Mouse (Mus musculus): ENCODE measurements at regions not wholly inside any gene's neighbourhood (a gene's known extent, or its start where the extent isn't known, plus 50 kb on each side); places are given as distances from the start of the nearest gene placed in this dataset.

DNA sequence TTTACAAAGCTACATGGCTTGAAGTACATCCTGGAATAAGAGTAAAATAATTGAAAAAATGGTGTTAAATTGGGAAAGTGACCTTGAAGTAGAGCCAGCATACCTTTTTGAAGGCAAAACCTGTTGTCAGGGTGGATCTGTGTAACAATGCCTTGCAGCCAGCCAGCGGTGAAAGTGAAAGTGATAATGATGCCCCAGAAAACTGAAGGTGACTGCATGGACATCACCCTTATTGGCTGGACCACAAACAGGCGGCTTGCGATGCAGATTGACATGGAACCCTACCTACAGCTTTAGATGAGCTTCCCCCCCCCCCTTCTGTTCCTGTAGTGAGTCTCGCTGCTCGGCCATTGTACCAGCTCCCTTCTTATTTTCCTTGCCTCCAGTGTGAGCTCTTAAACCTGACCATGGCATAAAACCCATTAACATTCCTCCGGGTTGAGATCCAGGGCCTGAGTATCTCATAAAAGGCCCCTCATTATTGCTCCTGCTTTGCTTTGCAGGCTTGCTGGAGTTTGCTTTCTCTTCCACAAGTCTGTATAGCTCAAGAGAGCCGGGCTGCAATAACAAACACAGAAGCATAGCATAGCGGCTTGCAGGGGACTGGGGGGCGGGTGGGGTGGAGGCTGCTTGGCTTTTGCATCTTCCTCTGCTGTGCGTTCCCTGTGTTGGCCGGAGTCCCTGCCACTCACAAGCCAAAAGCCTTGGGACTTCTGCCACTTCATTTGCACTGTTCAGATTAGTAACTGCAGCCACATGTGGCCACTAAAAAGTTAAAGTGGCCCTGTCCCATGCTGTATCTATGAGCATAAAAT is 292.1 kb downstream of the Plpp3 start:
- intact Hi-C loops (cut with DNase I) = loop anchor here (5.0 kb wide), 1 partner anchor 122 kb away; no protein-coding TSS in a partner anchor
- peak; percentile 23 to 52 for DNase-seq

DNA sequence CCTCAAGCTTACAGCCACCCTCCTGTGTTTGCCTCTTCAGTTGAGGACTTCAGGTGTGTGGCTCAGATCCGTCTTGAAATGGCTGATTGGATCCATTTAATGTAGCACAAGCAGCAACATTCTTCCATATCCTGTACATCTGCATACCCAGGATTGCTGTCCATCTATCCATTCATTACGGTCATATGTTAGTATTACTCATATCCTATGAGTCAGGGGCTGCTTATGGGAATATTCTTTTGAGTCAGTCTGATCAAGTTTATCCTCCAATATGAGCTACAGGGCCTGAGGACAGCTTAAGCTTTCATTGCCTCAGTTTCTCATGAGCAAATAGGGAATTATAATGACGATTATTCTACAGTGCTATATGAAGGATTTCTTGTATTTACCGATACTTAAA is 293.7 kb downstream of the Plpp3 start:
- intact Hi-C loops (cut with DNase I) = no loop called here
- DNase-seq = no peak

DNA sequence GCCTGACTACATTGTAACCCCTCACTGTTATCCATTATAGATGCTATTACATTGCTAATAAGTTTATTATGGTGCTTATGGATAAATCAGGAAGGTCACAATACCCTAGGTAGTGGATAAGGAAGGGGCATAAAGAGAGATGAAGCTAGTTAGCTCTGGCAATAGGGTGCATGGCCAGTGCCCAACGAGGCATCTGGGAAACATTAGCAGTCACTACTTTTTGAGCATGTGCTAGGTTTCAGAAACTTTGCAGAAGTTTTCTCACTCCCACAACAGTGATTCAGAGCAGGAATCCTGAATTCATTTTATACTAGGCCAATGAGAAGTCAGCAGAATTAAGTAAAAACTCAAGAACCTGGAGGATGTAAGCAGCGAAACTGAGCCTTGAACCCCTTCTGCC is 294.7 kb downstream of the Plpp3 start:
- no peak for DNase-seq
- intact Hi-C loops (cut with DNase I) = no loop called here

DNA sequence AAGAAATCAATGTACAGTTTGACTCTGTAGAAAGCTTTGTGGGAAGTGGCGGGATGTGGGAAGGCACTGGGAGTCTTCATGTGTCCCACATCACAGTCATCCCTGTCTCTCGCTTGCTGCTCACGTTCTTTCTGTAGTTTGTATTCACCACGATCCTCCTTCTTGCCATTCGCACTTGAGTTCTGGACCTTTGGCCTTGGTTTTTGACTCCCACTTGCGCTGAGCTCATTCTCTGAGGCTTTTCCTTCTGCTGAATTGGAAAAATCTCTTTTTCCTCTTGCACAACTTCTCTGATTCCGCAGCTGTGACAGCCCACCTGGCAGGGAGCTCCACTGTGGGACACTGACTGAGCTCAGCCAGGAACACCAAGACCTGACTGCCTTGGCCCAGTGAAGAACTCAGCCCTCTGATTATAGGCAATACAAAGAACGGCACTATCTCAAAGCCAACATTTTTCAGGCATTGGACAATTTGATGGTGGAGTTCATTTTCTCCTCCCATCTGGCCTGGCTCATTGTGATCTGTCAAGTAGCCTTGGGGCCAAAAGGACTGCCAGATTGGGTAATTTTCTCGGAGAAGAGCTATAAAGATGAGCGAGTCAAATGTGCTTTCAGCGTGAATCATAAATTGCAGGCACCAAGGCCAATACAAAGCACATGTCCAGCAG is 299.9 kb downstream of the Plpp3 start:
- intact Hi-C loops (cut with DNase I) = loop anchor here (5.0 kb wide), 1 partner anchor 60 kb away; no protein-coding TSS in a partner anchor

DNA sequence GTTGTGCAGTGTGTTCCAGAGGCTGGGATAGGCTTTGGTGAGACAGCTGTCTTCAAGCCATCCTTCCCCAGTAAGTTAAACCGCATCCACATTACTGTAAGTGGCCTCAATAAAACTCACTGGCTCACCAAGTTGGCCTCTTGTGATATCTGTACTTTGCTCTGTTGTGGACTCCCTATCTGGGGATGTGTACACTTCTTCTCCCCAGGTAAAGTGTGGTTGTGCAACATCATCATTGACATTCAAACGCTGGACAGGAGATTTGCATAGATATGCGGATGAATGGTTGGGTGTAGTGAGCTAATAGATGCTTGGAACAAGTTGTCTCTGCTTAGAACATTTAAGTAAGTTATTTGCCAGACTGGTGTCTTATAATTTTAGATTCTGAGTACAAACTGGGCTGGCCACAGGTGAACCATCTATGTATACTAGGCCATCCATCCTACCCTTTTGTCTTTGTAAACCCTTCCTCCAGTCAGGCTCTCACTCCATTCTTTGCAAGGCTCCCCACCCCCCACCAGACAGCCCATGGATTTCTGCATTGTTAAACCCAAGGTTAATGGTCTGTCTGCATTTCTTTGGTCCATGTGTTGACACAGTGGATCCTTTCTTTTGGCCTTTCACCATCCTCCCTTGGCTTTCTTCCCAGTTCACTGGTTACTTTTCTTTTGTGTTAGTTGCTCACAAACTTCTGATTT is 303.0 kb downstream of the Plpp3 start:
- intact Hi-C loops (cut with DNase I) = loop anchor here (5.0 kb wide), 1 partner anchor 63 kb away; no protein-coding TSS in a partner anchor

More for the DNA sequence above, 299.9 kb downstream of the Plpp3 start:
- DNase-seq = peak; percentile 55 to 59

DNA sequence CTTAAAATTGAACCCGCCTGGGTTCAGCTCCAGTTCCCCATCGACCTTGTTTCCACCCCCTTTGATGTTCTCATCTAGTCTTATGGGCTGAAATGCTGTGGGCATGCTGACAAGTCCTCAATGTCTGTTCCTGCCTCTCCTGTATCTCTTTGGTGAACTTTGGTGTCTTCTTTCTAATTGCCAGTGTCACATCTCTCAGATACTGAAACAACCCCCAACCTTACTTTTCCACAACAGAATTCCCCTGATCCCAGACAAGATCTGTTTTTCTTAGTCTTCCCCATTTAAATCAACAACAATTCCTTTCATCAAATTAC is 303.5 kb downstream of the Plpp3 start:
- intact Hi-C loops (cut with DNase I) = no loop called here
- no peak for DNase-seq

More for the DNA sequence above, 303.0 kb downstream of the Plpp3 start:
- DNase-seq = no peak

DNA sequence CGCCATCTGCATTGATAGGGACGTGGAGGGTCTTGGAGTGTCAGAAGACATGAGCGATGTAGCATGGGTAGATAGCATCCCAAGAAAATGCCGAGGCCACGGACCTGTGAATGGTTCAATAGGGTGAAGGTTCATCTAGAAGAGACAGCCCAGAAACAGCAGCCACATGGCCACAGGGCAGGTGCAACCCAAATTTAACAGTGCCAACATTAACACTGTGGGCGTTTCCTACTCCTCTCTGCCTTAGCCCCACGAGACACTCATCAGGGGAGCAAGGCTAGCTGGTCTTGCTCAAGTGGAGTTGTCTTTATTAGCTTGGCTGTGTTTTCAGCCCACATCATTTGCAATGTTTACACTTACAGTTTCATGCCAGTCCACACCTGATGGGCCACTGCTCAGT is 310.7 kb downstream of the Plpp3 start:
- intact Hi-C loops (cut with DNase I) = no loop called here
- no peak for DNase-seq

DNA sequence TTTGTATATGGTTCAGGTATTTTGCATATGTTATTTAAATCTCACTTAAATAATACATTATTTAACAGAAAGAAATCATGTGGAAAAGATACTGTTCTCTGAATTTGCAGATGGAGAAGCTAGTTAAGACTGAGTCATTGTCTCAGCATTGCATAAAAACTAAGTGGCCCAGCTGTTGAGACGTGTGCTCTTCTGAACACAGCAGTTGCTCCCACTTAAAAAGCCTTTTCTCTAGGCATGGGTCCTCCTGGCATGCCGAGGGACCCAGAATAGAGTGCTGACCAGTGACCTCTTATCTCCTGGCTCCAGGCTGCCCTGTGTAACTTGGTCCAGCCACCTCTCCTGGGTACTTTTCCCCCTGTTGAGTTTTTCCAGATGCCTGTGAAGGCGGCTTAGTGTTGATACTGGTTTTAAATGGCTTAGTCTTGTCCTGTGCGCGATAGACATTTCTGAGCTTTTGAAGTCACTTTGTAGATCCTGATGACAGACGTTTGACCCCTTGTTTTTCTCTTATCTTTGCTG is 312.2 kb downstream of the Plpp3 start:
- intact Hi-C loops (cut with DNase I) = no loop called here
- DNase-seq = peak; percentile 13 to 19

DNA sequence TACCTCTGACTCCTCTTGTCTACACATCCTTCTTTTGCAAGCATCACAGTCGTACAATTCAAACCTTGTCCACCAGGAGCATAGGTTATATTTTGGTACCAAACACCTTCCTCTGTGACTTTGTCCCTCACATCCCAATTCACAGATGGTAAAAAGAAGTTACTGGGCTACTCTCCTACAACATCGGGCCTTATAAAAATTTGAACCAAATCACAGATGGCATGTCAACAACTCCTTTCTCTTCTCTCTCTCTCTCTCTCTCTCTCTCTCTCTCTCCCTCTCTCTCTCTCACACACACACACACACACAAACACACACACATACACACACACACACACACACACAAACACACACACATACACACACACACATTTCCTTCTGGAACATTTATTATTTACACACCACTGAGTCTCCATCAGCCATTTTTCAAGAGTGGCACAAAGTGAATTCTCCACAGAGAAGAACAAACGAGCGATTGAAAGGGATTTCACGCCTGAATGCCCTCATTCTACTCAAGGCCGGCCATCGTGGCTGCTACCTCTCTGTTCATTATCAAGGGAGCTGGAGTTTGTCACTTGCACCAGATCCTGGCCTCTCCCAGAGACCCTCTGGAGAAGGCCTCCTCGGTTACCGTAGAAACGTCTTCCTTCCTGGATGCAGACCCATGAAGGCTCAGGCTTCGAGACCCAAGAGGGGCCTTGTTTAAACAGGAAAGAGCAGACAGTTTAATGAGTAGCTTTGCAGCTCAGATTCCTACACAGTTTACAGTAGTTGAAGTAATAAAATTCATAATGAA is 314.7 kb upstream of the Gm12728 start:
- intact Hi-C loops (cut with DNase I) = no loop called here

DNA sequence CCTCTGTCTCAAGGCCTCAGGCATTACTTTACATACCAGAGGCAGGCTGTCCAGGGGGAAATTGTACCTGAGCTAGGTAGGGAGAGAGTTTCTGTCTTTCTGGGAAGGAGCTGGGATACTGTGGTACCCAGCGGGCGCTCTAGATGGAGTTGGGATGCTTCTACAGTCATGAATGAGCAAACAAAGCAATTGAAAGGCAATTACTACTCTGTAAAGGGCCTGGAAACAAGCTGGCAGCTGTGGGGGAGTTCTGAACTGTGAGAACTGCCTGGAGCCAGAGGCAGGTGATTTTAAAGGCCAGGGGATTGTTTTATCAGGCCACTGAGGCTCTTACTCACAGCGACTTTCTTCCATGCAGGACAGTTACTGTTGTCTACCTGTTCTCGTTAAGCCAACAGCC is 313.3 kb upstream of the Gm12728 start:
- DNase-seq = no peak
- intact Hi-C loops (cut with DNase I) = no loop called here

More for the DNA sequence above, 314.7 kb upstream of the Gm12728 start:
- no peak for DNase-seq

DNA sequence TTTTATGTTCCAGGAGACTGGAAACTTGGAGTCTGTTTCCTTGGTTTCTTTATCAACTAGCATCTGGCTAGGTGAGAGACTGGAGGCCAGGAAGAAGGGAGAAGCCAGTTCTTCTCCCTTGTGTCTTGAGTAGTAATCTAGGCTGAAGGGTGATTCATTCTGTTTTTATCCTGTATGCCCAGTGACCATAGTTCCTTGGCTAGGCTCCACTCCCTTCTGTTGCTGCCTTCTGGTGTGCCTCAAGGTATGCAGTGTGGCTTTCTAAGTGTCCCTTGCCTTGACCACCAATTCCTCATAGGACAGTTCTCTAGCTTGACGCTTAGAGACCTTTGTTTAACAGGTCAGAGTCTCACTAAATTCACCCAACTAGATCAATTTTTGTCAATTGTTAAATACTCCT is 303.3 kb upstream of the Gm12728 start:
- intact Hi-C loops (cut with DNase I) = no loop called here
- DNase-seq = no peak

DNA sequence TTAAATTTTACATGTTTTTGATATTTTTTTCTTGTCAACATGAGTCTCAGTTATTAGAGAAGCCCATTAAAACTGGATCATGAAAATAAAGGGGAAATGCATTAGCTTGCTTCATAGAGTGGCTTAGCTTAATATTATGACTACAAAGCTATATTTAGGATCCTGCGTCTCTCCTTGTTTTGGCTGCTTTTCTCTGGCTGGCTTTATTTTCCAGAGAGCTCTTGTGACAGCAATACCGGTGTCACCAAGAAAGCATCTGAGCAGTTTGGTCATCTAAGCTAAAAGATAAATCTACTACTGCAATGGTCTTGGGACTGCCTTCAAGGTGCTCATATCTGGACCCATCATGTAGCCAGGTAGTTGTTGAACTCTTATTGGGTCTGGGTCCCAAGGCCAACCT is 293.5 kb upstream of the Gm12728 start:
- DNase-seq = no peak
- intact Hi-C loops (cut with DNase I) = no loop called here

DNA sequence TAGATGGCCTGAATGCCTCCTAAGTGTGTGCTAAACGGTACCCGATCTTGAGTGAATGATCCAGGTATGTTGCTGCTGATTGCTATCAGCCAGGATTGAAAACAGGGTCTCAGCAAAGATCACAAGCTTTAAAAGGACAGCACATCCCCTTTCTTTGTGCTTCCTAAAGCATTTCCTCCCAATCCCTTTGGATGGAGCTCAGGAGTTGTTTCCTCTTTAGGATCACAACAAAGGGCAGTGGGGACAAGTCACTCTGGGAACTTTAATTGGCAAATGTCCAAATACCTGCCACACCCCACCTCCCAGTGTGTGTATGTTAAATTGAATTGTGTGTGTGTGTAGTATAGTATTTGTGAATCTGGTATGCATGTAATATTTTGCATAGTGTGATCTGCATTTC is 283.5 kb upstream of the Gm12728 start:
- intact Hi-C loops (cut with DNase I) = loop anchor here (2.0 to 5.0 kb wide), 6 partner anchors 45 to 347 kb away; no protein-coding TSS in a partner anchor

DNA sequence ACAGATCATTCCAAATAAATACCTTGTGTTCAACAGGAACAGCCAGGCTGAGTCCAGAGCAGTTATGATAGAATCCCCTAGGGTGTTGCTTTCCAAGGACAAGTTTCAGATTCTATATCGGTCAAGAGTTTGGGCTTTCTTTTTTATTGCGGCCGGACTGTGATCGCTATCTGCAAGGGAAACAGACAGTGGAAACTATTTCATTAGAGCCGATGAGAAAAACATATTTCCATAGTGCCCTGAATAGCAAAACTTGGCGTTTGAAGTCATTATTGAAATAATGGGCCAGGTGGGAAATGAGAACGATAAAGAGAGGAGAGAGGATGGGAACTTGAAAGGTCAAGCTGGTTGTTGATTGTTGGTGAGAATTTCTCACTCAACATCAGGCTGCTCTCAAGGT is 282.4 kb upstream of the Gm12728 start:
- DNase-seq = peak in 1 of 2 experiments; percentile 13
- intact Hi-C loops (cut with DNase I) = loop anchor here (1.0 to 5.0 kb wide), 7 partner anchors 44 to 348 kb away; no protein-coding TSS in a partner anchor

More for the DNA sequence above, 283.5 kb upstream of the Gm12728 start:
- DNase-seq = no peak

DNA sequence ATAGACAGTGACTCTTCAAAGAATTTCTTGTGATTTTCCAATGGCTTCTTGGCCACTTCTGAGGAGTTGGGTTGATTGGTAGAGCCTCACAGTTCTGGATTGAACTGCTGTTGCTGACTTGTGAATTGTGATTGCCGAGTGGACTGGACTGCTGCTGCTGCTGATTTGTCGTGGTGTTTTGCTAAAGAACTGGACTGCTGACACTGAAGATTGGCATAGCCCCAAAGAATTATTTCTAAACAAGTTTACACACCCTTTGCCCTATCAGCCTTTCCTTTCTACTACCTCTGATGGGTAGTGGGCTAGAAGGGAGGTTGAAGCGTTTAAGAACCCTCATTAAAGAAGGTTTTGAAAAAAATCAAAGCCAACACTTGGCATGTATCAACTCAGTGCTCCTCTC is 280.6 kb upstream of the Gm12728 start:
- intact Hi-C loops (cut with DNase I) = loop anchor here (5.0 kb wide), 3 partner anchors 148 to 302 kb away; no protein-coding TSS in a partner anchor
- DNase-seq = no peak

DNA sequence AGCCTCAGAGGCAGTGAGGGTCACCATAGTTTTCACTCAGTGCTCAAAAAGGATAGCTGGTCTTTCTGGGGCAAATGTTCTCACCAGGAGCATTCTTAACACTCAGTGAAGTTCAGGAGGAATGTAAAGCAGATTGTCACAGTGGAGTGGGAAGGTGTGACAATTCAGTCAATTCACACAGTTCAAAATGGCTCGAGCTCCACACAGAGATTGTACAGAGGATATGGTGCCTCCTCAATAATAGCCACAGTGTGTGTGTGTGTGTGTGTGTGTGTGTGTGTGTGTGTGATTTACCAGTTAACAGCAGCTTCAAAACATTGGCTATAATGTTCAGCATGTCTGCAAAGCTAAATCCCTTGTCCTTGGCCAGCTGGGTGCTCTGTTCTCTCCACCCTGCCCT is 279.3 kb upstream of the Gm12728 start:
- no peak for DNase-seq
- intact Hi-C loops (cut with DNase I) = no loop called here

DNA sequence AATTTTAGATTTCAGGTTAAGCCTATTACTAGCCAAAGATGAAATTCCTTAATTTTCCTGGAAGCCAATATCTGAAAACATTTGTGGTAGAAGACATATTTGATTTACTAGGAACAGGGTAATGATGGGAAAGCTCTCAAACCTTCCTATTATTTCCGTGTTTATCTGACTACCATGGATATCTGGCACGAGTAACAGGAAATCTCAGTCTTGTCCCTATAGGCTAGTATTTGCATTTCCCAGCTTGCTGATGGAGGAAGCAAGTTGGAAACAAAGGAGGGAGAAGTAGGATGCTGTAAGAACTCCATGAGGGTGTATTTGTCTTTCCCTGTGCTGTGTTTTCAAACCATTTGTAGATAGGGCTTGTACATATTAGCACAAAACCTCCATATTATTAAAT is 264.5 kb upstream of the Gm12728 start:
- intact Hi-C loops (cut with DNase I) = no loop called here
- no peak for DNase-seq

DNA sequence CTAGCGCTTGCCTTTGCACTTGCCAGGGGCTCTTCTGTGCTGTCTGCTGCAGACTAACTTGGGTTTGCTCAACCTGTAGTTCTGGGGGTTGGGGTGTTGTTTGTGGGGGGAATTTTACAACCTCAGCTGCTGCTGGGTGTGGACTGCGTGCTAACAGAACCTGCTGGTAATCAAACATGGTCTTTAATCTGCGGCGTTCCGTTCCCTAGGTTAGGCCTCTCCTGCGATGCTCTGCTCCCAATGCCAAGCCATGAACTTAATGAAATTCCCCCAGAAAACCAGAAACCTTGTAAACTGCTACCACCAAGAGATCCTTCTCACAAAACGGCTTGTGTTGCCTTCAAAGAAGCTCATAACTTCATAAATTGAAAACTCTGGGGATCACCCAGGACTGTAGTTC is 262.9 kb upstream of the Gm12728 start:
- no peak for DNase-seq
- intact Hi-C loops (cut with DNase I) = no loop called here

DNA sequence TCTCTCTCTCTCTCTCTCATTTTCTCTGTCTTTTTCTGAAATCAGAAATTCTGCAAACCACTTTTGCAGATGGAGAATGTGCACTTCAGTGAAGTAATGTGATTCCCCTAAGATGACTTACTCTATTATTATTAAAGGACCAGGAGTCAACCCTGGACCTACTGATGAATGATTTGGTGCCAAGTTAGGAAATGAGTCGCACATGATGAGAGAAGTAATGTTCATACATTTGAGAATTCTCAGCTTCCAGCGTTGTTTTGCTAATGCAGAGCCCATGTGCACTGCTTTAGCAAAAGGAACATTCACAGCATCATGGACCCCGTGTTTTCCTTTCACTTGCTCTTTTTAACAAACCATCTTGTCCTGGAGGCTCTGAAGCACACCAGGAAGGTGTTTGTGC is 262.4 kb upstream of the Gm12728 start:
- no peak for DNase-seq
- intact Hi-C loops (cut with DNase I) = no loop called here
